Mouse (Mus musculus) left cerebral cortex, adult 18-20 months (tissue): ENCODE measurements around the gene Tpd52l1. TPM values are rescaled to one million over a fixed set of nuclear protein-coding genes. Genes with fewer than 3 reads are reported as not detected.

ENCODE experiments used
- total RNA-seq, 2 experiments: library from RNA; stranded (reverse); gene quantifications; 2 replicates each; pipeline ENCODE4 v1.2.3; 2021

Gene Tpd52l1
- total RNA-seq, 2 experiments from 2014 or later: 26.9 to 29.4 TPM

Other genes with a start within 250 kb of the Tpd52l1 start
- 10 to 100 TPM; 15.1 to 20.5 TPM for gene Hddc2, start 132.6 kb downstream of the Tpd52l1 start, total RNA-seq
- gene Rnf217, start 163.2 kb upstream of the Tpd52l1 start, total RNA-seq: 10 to 100 TPM; 11.1 to 13.5 TPM